Mouse (Mus musculus): Measurements from ENCODE around the gene Arhgap28. TPM values are rescaled to one million over a fixed set of nuclear protein-coding genes. Genes with fewer than 3 reads are reported as not detected.

The Arhgap28 gene
- polyA plus RNA-seq, 1 experiment: 1.0 TPM

- Histone ChIP-seq H3K36me3 (ENCODE audit: control insufficient read depth, insufficient read depth, low read length) (no peaks in the 10 kb centered on the region), H3K27ac (ENCODE audit: control insufficient read depth, insufficient read depth, low read depth, low read length) (no peak overlapping the region), H3K4me1 (ENCODE audit: control insufficient read depth, insufficient read depth, low read length) (no peaks in the 10 kb centered on the region), H3K27me3 (ENCODE audit: control insufficient read depth, insufficient read depth, low read length) (no peaks in the 10 kb centered on the region), H3K4me3 (ENCODE audit: control insufficient read depth, low read depth, low read length) (no peak overlapping the region)
- TF ChIP-seq CTCF (IDR thresholded peaks at IDR 0.05; ENCODE audit: control insufficient read depth, insufficient read depth, insufficient replicate concordance, low read depth, low read length): no peak
- TF ChIP-seq POLR2A (IDR thresholded peaks at IDR 0.05; ENCODE audit: control insufficient read depth, low read depth, low read length): no peak
Observed at GRCm38 (mm10) chr17:67904315-67904944, 99.5 kb downstream of the Arhgap28 start.

- Histone ChIP-seq H3K27ac (ENCODE audit: control insufficient read depth, insufficient read depth, low read depth, low read length) (no peak overlapping the region), H3K27me3 (ENCODE audit: control insufficient read depth, insufficient read depth, low read length) (no peaks in the 10 kb centered on the region), H3K4me3 (ENCODE audit: control insufficient read depth, low read depth, low read length) (no peak overlapping the region), H3K36me3 (ENCODE audit: control insufficient read depth, insufficient read depth, low read length) (no peaks in the 10 kb centered on the region), H3K4me1 (ENCODE audit: control insufficient read depth, insufficient read depth, low read length) (no peaks in the 10 kb centered on the region)
- TF ChIP-seq CTCF (IDR thresholded peaks at IDR 0.05; ENCODE audit: control insufficient read depth, insufficient read depth, insufficient replicate concordance, low read depth, low read length) (no peak), POLR2A (IDR thresholded peaks at IDR 0.05; ENCODE audit: control insufficient read depth, low read depth, low read length) (no peak)
Observed at GRCm38 (mm10) chr17:67902847-67903246, 101.1 kb downstream of the Arhgap28 start.

GRCm38 (mm10) chr17:67901161-67901560 lies 102.8 kb downstream of the Arhgap28 start:
- no peaks in the 10 kb centered on the region for H3K4me1 ChIP-seq (ENCODE audit: control insufficient read depth, insufficient read depth, low read length)
- H3K36me3 ChIP-seq (ENCODE audit: control insufficient read depth, insufficient read depth, low read length): no peaks in the 10 kb centered on the region
- TF ChIP-seq POLR2A (IDR thresholded peaks at IDR 0.05; ENCODE audit: control insufficient read depth, low read depth, low read length) (no peak), CTCF (IDR thresholded peaks at IDR 0.05; ENCODE audit: control insufficient read depth, insufficient read depth, insufficient replicate concordance, low read depth, low read length) (no peak)
- no peak overlapping the region for H3K4me3 ChIP-seq (ENCODE audit: control insufficient read depth, low read depth, low read length)
- no peaks in the 10 kb centered on the region for H3K27me3 ChIP-seq (ENCODE audit: control insufficient read depth, insufficient read depth, low read length)
- no peak overlapping the region for H3K27ac ChIP-seq (ENCODE audit: control insufficient read depth, insufficient read depth, low read depth, low read length)

GRCm38 (mm10) chr17:67899376-67899775 lies 104.5 kb downstream of the Arhgap28 start:
- TF ChIP-seq POLR2A (IDR thresholded peaks at IDR 0.05; ENCODE audit: control insufficient read depth, low read depth, low read length): no peak
- no peak for TF ChIP-seq CTCF (IDR thresholded peaks at IDR 0.05; ENCODE audit: control insufficient read depth, insufficient read depth, insufficient replicate concordance, low read depth, low read length)
- no peak overlapping the region for H3K4me3 ChIP-seq (ENCODE audit: control insufficient read depth, low read depth, low read length)
- no peaks in the 10 kb centered on the region for H3K36me3 ChIP-seq (ENCODE audit: control insufficient read depth, insufficient read depth, low read length)
- no peaks in the 10 kb centered on the region for H3K4me1 ChIP-seq (ENCODE audit: control insufficient read depth, insufficient read depth, low read length)
- H3K27ac ChIP-seq (ENCODE audit: control insufficient read depth, insufficient read depth, low read depth, low read length): no peak overlapping the region
- no peaks in the 10 kb centered on the region for H3K27me3 ChIP-seq (ENCODE audit: control insufficient read depth, insufficient read depth, low read length)

- Histone ChIP-seq H3K27me3 (ENCODE audit: control insufficient read depth, insufficient read depth, low read length) (no peaks in the 10 kb centered on the region), H3K36me3 (ENCODE audit: control insufficient read depth, insufficient read depth, low read length) (no peaks in the 10 kb centered on the region), H3K4me1 (ENCODE audit: control insufficient read depth, insufficient read depth, low read length) (no peaks in the 10 kb centered on the region), H3K27ac (ENCODE audit: control insufficient read depth, insufficient read depth, low read depth, low read length) (no peak overlapping the region), H3K4me3 (ENCODE audit: control insufficient read depth, low read depth, low read length) (no peak overlapping the region)
- TF ChIP-seq POLR2A (IDR thresholded peaks at IDR 0.05; ENCODE audit: control insufficient read depth, low read depth, low read length) (no peak), CTCF (IDR thresholded peaks at IDR 0.05; ENCODE audit: control insufficient read depth, insufficient read depth, insufficient replicate concordance, low read depth, low read length) (no peak)
Observed at GRCm38 (mm10) chr17:67896413-67896812, 107.5 kb downstream of the Arhgap28 start.

- H3K4me1 ChIP-seq (ENCODE audit: control insufficient read depth, insufficient read depth, low read length): no peaks in the 10 kb centered on the region
- no peak overlapping the region for H3K4me3 ChIP-seq (ENCODE audit: control insufficient read depth, low read depth, low read length)
- H3K27ac ChIP-seq (ENCODE audit: control insufficient read depth, insufficient read depth, low read depth, low read length): no peak overlapping the region
- H3K27me3 ChIP-seq (ENCODE audit: control insufficient read depth, insufficient read depth, low read length): no peaks in the 10 kb centered on the region
- no peaks in the 10 kb centered on the region for H3K36me3 ChIP-seq (ENCODE audit: control insufficient read depth, insufficient read depth, low read length)
- TF ChIP-seq CTCF (IDR thresholded peaks at IDR 0.05; ENCODE audit: control insufficient read depth, insufficient read depth, insufficient replicate concordance, low read depth, low read length) (no peak), POLR2A (IDR thresholded peaks at IDR 0.05; ENCODE audit: control insufficient read depth, low read depth, low read length) (no peak)
Observed at GRCm38 (mm10) chr17:67889481-67890325, 114.2 kb downstream of the Arhgap28 start.

GRCm38 (mm10) chr17:67888081-67888480 lies 115.8 kb downstream of the Arhgap28 start:
- no peak overlapping the region for H3K27ac ChIP-seq (ENCODE audit: control insufficient read depth, insufficient read depth, low read depth, low read length)
- no peaks in the 10 kb centered on the region for H3K36me3 ChIP-seq (ENCODE audit: control insufficient read depth, insufficient read depth, low read length)
- no peaks in the 10 kb centered on the region for H3K4me1 ChIP-seq (ENCODE audit: control insufficient read depth, insufficient read depth, low read length)
- no peak for TF ChIP-seq CTCF (IDR thresholded peaks at IDR 0.05; ENCODE audit: control insufficient read depth, insufficient read depth, insufficient replicate concordance, low read depth, low read length)
- TF ChIP-seq POLR2A (IDR thresholded peaks at IDR 0.05; ENCODE audit: control insufficient read depth, low read depth, low read length): no peak
- no peaks in the 10 kb centered on the region for H3K27me3 ChIP-seq (ENCODE audit: control insufficient read depth, insufficient read depth, low read length)
- H3K4me3 ChIP-seq (ENCODE audit: control insufficient read depth, low read depth, low read length): no peak overlapping the region
